Mouse (Mus musculus) gastrocnemius, adult 18-20 months (tissue): ENCODE data around the gene Gdf7. TPM values are rescaled to one million over a fixed set of nuclear protein-coding genes. Genes with fewer than 3 reads are reported as not detected.

Experiments used
- DNase-seq: peaks from one replicate; pipeline ENCODE4 v3.0.0; 2021; ENCODE audit warnings: low spot score
- long read RNA-seq, 2 experiments: library from polyadenylated mRNA; stranded (forward); transcript quantifications; one replicate each; pipeline ENCODE4 v2.0.0; 2021
- total RNA-seq, 2 experiments: library from RNA; stranded (reverse); gene quantifications; 2 replicates each; pipeline ENCODE4 v1.2.3; 2021

Gene Gdf7
- total RNA-seq, result not detected
- long read RNA-seq, experiment 1, result 0 reads
- long read RNA-seq, experiment 2, result 0 reads

DNA sequence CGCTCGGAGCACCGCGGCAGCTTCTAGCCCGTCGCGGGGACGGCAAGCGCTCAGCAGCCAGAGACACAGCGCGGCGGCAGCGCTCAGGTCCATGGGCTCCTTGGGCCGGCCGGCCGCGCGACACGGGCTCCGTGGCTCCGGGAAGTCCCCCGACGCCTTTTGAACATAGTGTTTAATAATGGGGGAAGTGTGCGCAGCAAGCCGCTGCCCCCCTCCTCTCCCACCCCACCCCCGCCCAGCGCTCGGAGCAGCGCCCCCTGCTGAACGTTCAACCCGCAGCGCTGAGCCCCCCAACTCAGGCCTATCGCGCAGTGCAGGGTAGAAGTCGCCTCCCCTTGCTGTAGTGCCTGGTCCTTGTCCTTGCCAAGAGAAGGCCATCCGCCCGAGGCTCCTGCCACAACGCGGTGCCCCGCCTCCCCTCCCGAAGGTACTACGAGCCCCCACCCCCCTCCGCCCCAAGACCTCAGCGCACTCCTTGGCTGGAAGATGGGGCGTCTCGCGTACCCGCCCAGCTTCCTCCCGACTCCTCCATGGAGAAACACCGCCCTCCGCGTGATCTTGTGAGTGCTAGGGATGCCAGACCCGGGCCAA is at the start of gene Gdf7:
TSS of gene Gdf7 (minus strand) at position 114 of the 591 bp plus-strand sequence.
- no peak for DNase-seq

DNA sequence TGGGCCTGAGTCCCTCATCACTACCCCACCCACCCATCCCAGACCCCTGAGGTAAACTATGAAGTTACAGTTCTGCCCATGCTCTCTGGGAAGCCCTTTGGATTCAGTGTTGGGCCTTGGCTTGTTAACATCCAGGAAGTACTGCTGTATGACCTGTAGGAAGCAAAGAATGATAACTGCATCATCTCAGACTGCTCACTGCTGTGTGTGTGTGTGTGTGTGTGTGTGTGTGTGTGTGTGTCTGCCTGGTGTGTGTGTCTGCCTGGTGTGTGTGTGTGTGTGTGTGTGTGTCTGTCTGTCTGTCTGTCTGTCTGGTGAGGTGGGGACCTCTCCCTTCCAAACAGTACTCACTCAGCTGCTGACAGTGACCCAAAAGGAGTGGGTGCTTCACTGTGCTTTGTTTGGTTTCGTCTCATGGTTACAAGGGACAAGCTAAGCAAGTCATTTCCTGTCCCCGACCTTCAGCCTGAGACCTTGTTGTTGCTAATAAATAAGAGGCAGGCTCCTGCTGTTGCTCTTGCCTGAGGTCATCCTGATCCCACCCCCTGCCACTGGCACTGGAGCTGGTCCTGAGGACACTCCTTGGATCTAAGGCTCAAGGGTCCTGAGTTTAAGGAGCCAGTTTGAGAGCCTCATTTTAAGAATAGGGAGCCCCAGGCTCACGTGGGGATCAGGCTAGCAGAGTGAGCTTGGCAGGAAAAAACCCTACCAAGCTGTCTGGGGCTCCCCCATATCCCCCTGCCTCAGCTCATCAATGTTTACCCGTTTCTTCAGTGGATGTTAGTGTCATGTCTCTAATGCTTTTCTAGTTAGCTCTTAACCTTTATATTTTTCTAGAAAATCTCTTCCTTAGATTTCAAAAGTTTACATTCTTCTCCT is 49.5 kb upstream of the Gdf7 start:
- DNase-seq, result peak; percentile 52

DNA sequence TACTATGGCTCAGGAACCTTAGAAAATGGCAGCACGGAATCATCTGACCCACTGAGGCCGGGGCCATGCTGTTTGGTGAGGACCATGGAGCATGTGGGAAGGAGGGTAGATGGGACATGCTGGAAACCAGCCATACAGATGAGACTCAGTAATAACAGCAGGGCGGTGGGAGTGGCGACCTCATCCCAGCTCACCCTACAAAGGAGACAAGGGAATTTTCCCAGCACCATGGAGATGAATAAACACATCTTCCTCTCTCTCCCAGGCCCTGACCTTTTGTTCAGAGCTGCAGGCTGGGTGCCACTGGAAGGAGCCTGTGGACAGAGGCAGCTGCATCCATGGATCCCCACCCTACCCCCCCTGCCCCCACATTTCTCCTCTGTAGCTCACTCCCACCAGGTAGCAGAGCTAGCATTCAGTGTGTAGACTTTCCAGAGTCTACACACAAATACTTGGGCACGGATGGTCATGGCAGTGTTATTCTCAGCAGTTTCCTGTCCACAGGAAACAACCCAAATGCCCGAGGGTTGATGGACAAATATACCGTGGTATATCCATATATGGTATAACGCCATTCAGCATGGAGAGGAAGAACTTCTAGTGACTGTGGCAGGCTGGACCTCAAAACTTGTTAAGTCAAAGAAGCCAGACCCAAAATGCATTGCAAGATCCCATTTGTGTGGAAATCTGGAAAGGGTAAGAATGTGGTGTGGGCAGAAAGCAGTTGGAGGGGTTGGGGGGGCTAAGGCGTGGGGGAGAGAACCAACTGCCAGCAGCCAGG is 47.2 kb upstream of the Gdf7 start:
- DNase-seq, result peak; percentile 46

DNA sequence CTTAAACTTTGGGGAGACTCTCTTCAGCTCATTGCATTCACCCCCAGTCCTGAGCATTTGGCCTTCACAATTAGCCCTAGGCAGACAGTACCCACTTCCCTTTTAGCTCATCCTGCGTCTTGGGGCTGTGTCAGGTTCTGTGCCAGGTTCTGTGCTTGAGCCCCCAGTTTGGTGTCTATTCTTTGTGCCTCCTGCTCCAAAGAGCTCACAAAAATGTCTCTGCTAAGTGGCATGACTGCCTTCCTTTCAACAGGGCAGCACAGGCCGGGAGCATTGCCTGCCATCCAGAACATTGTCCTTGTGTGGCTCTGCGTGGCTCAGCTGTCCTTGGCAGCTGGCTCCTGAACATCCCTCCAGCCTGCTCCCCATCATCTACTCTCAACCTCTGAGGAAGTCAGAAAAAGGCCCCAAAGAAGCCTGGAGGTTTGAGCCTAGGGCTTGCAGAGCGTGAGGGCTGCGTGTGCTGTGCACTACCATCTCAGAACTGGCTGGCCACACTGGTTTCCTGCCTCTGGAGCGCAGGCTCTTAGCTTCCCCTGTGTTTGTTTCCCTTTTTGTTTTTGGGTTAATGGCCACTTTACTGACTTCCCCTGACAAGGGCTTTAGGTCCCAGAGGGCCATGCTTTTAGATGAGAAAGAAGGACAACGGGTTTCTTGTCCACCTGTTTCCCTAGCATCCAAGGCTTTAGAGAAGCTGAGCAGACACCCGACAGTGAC is 46.1 kb upstream of the Gdf7 start:
- DNase-seq, result no peak

DNA sequence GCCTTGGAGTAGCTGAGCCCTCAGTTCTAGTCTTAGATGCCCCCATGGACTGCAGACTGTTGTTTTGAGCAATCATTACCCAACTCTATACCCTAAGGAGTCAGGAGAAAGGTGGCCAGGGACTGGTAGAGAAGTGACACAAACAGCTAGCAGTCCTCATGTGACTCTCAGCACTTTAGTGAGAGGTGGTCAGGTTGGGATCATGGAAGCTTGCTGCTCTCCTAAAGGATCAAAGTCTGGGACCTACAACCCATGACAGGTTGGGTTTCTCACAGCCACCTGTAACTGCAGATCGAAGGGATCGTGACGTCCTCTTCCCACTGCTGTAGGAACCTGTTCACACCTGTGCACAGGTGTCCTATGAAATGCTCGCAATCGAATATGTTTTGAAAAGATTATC is 43.8 kb upstream of the Gdf7 start:
- DNase-seq, result no peak

DNA sequence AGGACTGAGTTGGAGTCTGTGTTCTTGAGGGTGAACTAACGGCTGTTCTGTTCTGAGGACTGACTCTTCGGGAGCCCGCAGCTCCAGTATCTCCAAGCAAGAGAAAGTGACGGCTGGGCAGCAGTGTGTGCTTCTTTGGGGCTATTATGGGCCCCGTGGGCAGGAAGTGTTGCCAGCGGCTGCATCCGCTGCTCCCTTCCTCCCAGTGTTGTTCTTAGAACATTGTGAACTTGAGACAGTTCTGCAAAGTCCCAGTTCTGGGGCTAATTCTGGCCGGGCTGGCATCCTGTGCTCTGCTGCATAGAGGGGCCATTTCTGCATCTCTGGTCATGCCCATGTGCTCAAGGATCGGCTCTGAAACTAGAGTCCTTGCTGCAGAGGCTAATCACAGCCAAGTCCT is 43.1 kb upstream of the Gdf7 start:
- DNase-seq, result peak; percentile 66

DNA sequence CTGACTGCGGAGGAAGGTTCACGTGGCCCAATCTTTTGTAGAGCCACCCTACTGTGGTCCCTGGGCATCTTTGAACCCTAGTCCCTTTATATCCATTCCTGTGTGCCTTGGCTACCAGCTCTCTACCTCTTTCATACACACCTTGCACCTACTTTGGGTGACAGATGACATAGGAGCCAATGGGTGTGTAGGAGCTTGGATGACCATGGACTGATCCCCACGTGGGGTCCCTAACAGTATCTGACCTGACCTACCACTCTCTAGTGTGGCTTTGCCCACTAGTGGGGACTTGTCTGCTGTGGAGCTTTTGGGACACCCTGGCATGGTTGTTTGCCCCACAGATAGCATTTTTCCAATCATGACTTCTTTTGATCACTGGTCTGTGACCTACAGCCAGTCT is 41.6 kb upstream of the Gdf7 start:
- no peak for DNase-seq

DNA sequence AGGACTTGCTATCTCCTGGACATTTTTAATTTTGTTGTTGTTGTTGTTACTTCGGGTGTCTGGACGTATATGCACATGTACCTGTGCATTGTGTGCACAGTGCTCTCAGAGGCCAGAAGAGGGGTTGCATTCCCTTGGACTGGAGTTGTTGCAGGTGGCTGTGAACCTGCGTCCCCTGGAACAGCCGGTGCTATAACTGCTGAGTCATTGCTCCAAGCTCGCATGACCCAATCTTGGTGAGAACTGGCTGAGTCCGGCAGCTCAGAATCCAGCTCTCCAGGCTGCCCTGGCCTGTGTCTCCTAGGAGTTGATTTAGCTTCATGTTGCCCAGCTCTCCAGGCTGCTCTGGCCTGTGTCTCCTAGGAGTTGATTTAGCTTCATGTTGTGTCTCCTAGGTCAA is 39.3 kb upstream of the Gdf7 start:
- no peak for DNase-seq

DNA sequence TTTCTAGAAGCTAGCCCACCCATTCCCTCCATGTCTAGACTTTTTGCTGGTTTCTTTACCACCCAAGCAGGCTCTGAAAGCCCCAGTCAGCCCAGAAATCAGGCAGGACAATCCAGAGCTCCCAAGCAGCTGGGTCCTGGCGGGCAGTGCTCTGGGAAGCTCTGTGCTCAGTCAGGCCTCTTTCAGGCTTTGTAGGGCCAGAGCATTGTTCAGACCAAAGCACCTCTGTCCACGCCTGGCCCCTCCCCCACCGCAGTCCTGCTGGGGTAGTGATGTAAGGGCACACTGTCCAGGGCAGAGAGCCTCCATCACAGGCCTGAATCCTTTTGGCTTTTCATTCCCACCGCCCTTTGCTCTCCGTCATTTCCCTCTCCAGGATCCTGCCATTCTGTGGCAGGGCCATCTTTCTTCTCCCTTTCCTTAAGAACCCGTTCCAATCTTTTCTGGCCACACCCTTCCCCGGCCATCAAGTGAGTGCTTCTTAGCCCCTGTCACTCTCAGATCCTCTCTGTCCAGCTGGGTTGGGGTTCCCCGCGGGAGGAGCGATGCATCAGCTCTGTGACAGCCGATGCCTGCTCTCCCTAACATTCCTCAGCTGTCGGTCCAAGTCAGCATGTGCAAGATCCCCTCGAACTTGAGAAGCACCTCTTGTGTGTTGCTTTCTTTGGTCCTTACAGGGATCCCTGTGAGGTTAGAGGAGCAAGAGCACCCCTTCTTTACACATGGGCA is 38.0 kb upstream of the Gdf7 start:
- DNase-seq, result no peak

DNA sequence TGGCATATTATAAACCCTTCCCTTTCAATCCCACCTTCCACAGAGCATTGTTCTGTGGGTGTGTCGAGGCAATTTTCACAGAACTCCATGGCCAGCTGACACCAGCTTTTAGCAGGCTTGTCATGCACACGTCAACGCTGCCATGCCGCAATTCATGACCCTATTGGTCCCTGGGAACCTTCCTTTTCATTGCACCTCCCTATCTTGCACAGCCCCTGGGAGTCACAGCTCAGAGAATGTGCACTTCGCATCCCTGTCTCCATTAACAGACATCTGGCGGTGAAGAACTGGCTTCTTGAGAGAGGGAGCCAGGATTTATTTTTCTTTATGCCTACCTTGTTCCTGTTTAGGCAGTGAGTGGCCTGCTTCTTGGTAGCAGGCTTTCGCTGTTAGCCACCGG is 37.2 kb upstream of the Gdf7 start:
- no peak for DNase-seq

DNA sequence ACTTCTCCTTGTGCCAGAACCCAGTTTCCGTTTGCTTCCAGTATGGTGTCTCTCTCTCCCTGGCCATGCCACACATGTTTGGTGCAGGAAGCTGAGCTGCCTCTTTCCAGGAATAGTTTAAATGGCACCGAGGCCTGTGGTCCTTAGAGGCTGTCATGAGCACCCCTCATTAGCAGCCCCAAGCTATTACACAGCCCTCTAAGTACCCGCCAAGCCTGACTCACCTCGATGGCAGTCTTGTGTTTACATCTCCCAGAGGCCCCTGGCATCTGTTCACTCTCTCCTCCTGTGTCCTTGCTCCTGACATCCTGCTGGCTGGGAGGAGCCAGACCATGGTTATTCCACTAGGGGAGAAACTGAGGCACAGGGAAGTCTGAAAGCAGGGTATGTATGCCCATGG is 36.7 kb upstream of the Gdf7 start:
- no peak for DNase-seq

DNA sequence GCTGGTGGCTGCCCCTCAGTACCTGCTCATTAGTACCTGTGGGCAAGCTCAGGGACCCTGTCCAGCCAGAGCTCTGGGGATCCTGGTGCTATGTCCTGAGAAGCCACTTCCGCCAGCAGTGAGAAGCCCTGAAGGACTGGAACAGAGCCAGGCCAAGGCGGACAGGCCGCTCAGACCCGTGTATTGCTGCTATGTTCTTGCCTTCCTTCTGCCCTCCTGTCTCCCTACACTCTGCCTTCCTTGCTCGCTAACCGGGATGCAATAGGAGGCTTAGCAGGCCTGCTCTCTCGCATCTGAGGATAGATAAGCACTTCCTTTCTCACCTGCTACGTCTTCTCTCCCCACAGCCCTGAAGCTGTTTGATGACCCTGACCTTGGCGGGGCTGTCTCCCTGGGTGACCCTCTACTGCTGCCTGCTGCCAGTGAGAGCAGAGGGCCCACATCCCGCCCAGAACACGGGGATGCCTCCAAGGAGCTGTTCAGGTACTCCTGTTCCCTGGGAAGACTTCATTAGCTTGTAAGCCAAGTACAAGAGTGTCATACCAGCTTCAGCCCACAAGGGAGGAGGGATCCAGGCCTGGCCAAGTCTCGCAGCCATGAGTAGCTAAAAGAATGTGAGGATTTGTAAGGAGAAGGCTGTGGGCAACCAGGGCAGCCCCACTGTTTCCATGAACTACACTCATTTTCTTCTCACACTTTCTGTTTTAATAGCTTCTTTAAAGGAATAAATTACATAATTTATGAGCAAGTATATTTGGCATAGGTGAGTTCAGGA is 35.7 kb upstream of the Gdf7 start:
- DNase-seq, result no peak

DNA sequence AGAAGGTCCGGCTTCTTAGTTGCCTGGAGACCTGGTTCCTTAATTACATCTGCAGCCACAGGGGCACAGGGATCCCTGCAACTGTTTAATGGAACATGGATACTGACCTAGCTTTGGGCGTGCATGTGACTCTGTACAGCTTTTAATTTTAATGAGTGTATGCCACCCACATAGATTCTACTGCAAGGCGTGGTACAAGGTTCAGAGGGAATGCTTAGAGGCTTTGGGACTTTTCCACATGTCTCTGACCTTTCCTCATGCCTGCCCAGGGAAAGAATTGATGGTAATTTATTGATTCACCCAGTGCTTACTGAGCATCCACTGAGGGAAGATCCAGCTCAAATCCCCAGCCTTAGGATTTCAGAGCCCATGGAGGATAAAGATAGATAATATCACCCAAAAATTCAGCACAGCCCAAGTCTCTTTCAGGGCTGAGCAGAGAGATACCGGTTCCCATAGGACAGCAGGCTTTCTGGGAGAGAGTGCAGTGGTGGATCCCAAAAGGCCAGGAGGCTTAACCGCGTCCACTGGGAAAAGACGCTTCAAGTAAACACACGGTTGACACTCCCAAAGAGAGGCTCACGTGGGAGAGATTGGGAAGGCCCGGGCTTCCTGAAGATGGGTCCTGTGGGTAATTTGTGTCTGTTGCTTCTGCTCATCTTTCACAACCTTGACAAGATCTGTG is 35.0 kb upstream of the Gdf7 start:
- no peak for DNase-seq

DNA sequence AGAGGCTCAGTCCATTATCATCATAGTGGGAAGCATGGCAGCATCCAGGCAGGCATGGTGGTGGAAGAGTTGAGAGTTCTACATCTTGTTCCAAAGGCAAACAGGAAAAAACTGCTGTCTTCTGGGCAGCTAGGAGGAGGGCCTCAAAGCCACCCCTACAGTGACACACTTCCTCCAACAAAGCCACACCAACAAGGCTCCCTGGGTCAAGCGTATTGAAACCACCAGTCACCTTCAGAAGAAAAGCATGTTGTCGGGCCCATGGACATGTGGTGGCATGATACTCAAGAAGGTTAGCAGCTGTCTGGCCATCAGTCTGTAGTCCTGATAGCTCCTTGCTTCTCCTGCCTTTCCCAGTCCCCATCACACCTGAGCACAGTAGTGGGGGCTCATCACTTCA is 33.7 kb upstream of the Gdf7 start:
- DNase-seq, result no peak

DNA sequence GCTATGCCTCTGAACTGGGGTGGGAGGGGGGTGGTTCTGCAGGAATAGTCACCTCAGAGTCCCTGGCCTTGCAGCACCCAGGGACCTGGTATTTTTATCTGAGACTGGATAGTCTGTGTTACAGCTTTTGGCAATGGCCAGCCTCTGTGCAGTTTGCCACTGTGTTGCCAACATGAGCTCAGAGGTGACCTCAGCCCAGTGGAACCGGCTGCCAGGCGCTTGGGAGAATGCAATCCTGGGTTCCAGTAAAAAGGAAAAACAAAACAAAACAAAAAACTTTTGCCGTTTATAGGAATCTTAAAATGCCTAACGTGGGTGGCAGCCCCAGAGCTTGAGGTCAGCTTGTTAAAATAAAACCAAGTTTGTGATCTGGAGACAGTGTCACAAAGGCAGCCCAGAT is 32.5 kb upstream of the Gdf7 start:
- peak; percentile 79 for DNase-seq

DNA sequence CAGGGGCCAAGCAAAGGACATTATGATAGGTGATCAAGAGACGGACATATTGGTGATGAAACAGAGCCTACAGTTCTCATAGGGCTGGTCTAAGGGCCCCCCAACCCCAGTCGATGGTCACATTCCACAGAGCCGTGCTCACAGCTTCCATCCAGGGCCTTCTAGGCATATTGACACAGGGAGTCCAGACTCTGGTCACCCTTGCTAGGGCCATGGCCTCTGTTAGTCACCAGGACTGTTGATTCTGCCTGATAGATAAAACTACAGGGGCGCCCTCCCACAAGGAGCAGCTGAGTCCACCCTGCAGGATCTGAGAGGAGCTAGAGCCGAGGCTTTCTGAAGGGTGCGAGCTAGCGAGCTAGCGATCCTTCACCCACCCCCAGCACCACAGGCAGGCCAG is 31.9 kb upstream of the Gdf7 start:
- no peak for DNase-seq

DNA sequence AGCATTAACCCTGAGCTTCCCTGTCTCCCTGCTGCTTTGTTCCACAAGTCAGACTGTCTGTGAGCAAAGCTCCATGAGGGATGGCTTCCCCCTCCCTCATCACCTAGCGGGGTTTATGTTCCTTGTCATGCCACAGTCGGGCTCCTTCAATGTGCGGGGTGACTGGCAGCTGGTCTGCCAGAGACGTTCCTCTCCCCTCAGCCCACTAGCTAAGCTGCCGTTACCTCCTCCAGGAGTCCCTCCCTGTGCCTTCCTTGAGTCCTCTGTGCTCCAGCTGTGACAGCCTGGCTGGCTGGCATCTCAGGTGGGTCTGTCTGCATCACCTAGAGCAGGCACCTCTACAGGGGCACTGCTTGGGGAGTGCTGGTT is 30.4 kb upstream of the Gdf7 start:
- DNase-seq, result no peak

DNA sequence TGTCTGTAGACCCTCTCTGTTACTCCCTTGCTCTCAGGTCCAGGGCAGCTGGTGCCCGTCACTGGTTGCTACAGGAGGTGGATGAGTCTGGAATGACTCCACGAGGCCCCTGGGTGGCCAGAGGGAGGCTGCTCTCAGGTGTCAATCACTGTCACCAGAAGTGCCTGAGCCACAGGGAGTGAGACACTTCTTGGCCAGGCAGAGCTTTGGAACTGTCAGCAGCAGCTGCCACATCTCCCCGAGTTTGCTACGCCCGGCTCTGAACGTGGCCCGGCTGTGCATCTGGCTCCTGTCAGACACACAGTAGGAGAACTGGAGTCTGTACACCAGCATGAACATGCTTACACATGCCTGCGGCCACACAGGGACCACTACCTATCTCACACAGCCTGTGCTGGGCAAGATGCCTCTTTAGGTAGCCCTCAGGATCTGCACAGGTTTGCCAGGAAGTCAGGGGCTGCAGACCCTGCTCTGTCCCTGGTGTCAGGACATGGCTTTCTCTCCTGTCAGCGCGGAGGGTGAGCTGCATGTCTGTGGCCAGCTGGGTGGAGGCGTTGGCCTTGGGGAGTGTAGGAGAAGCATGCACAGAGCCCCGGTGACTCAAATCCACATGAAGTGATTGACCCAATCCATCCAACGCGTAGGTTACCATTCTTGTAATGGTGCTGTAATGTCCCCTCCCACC is 29.9 kb upstream of the Gdf7 start:
- peak; percentile 57 for DNase-seq

DNA sequence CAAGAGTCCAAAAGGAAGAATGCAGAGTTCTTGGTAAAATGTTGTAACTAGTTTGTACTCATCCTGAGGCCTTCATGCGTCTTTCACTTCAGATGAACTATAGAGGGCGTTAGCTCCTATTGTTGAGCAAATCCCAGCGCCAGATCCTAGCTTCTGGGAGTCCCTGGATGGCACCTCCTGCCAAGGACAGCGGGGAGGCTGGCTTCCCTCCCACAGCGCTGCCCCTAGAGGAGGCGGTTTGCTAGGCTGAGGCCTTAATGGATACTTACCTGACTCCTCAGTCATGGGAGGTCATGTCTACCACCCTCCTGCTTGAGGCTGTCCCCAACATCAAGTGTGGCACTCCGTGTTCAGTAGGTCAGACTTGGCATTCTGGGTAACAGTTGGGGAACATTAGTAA is 27.5 kb upstream of the Gdf7 start:
- no peak for DNase-seq
